Mouse (Mus musculus): ENCODE results near the gene Hilpda. TPM values are rescaled to one million over a fixed set of nuclear protein-coding genes. Genes with fewer than 3 reads are reported as not detected.

The Hilpda gene
- total RNA-seq, 2 experiments from 2014 or later: 6.5 to 7.5 TPM

DNA sequence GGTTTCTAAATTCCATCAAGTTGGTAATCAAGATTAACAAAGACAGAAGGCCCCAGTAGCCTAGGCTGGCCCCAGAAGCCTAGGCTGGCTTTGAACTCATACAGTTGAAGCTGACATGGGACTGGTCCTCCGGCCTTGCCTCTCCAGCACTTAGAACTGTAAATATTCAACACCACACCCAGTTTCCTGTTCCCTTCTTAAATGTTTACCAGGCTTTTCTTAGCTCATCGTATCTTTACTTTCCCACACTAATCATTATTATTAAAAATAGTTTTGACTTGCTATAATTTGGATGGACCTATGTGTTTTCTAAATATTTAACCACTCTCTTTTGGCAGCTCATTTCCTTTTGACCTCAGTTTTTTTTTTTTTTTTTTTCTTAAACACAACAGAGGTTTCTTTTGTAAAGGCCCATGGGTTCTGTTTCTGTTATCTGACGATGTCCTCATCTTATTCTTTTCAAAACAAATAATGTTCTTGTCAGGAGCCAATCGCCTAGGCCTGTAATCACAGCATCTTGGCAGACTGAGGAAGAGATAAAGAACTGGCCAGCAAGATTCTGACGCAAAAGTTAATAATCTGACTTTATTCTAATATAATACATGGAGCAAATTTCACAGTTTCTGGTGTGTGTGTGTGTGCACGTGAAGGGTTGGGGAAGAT is 3.2 kb upstream of the Hilpda start:
- intact Hi-C loops (cut with DNase I): no loop called here

DNA sequence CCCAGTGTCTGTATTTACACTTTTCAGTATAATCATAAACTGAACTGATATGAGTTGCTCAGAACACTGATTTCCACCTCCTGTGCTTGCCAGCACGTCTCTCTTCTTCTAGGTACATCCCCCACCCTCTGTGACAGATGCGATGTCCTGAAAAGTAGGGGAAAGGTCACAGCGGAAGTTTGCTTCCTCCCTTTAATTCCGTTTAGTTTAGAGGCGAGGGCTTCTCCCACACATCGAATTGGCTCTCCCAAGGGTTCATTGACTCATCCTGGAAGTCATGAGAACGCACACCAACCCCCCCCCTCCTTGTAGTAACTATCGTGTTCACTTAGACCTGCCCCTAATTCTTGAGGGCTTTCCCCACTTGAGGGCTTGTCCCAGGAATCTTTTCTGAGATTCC is 1.3 kb upstream of the Hilpda start:
- intact Hi-C loops (cut with DNase I): no loop called here
- no peak for DNase-seq (ENCODE audit: low spot score in 2 of 2)

More for the DNA sequence above, 3.2 kb upstream of the Hilpda start:
- DNase-seq (ENCODE audit: low spot score in 2 of 2): no peak

DNA sequence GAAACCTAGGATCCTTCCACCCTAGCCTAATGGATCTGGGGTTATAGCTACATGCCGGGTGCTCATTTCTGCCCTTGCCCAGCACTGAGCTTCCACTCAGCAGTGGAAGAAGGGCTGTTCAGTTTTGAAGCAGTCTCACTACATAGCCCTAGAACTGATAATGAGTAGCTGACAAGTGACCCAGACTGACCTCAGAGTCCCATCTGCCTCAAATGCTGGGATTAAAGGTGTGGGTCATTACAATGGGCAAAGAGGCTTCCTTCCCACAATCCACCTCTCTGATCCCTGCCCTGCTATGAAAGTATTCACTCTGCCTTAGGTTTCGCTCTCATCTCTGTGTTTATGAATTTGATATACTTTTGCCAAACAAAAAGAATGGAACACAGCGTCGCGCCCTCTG is 4.5 kb downstream of the Hilpda start:
- intact Hi-C loops (cut with DNase I): loop anchor here (5.0 kb wide), 1 partner anchor 34 kb away; no protein-coding TSS in a partner anchor
- DNase-seq (ENCODE audit: low spot score in 2 of 2): no peak

DNA sequence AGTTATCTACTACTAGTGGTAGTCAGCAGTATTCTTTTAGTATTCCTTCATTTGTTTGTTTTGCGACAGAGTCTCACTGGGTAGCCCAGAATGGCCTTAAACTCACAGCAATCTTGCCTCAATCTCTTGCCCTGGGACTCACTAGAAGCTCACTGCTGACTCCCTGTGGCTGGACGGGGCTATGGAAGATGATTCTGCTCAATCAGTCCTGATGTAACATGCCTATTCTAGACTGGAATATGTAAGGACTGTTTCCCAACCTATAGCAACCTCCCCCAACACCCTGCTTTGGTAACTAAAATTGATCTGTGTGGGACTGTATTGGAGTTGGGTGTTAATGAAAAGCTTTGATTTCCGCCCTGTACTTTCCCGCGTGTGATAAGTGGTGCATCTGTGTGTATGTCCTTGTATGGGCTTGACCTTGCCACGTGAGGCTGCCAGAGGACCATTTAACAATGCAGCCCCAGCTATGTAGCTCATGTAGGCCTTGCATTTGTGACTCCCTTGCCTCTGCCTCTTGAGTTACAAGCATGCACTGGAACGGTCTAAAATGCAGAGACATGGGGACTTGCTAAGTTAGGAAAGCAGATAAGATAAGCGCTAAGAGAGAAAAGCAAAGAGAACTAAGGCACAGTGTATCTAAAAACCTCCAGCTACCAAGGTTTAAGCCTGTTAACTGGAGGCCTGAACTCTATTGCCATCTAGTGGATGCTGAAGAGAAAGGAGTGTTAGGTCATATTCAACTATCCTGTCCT is 6.4 kb downstream of the Hilpda start:
- intact Hi-C loops (cut with DNase I): loop anchor here (2.0 to 5.0 kb wide), 3 partner anchors 36 to 112 kb away; no protein-coding TSS in a partner anchor
- peak in 1 of 2 experiments; percentile 17 for DNase-seq (ENCODE audit: low spot score in 2 of 2)

DNA sequence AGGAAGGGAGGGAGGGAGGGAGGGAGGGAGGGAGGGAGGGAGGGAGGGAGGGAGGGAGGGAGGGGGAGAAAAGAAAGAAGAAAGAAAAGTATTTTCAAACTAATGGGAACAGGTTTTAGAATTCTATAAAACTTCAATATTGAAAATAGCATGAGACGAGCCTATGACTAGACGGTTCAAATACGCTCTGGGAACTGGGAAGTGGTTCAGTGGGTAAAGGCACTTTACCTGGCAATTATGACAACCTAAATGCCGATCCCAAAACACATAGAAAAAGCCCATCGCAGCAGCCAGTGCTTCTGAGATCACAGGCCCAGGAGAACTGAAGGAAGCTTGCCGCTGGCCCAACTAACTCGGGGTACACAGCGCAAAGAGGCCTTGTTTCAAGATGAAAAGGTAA is 7.0 kb downstream of the Hilpda start, which contains the start of gene Fam71f2:
Gene Fam71f2, plus strand, starts transcription at position 301 of the 400 bp plus-strand sequence.
- DNase-seq (ENCODE audit: low spot score in 2 of 2): no peak
- intact Hi-C loops (cut with DNase I): loop anchor here (2.0 to 5.0 kb wide), 3 partner anchors 37 to 112 kb away; no protein-coding TSS in a partner anchor

DNA sequence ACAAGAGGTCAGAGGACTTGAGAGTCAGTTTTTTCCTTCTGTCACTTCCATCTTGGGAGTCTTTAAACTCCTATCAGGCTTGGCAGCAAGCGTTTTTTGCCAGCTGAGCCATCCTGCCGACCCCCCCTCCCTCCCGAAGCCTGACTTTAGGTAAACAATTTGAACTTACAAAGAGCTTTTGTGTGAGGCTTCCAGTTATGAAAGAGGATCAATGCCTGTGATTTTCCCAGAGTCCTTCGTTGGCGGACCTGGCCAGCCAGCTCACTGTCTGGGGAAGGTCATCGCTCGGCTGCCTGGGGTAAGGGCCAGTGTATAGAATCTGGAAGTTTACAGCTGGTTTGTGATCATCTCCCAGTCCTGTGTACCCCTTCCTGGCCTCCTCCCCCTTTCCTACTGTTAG is 8.4 kb downstream of the Hilpda start:
- intact Hi-C loops (cut with DNase I): no loop called here
- DNase-seq (ENCODE audit: low spot score in 2 of 2): no peak

DNA sequence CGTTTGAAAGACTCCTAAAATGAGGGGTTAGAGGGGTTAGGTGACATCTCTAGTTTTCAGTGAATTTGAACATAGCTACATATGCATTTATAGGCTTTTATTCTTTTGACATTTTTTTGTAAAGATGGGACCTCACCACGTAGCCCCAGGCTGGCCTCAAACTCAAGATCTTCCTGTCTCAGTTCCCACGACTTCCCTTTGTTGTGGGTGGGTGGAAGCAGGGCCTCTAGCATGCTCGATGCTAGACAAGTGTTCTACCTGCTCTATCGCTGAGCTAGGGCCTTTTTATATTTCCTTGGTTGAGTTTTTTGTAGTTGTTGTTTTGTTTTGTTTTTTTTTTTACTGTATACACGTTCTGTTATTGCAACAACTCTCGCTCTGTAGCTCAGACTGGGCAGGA is 14.6 kb downstream of the Hilpda start:
- no peak for DNase-seq (ENCODE audit: low spot score in 2 of 2)
- intact Hi-C loops (cut with DNase I): no loop called here

DNA sequence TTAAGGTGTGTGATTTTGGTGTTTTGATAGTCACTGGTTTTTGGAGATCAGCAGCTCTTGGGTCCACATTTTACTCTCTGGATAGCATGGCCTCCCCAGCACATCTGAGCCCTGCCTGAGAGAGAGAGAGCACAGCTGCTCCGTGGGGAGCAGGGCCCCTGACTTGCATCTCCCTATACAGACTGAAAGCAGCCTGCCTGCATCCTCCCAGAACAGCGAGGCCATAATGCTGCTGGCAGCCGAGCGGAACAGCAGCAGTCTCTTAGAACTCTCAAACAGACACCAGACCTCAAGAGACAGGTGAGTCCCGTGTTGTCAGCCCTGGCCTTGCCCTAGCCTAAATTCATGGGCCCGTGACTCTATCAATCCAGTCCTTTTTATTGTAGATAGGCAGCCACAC is 15.2 kb downstream of the Hilpda start:
- intact Hi-C loops (cut with DNase I): no loop called here

DNA sequence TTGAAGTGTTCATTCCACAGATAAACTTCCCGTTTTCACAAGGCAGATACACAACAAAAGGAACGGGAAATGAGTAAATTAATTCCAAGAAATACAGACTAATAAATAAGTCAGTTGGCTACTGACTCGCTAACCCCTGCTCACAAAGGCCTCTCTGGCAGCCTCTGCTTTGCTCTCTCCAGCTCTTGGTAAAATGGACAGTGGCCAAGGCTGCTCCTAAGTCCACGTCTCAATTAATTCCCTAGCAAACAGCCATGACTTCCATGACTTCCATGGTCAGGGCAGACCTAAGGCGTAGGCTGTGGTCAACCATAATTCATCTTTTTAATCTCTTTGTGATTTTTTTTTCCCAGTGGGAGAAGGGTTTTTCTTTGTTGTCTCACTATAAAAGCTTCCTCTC is 15.7 kb downstream of the Hilpda start:
- intact Hi-C loops (cut with DNase I): no loop called here

More for the DNA sequence above, 15.2 kb downstream of the Hilpda start:
- no peak for DNase-seq (ENCODE audit: low spot score in 2 of 2)

DNA sequence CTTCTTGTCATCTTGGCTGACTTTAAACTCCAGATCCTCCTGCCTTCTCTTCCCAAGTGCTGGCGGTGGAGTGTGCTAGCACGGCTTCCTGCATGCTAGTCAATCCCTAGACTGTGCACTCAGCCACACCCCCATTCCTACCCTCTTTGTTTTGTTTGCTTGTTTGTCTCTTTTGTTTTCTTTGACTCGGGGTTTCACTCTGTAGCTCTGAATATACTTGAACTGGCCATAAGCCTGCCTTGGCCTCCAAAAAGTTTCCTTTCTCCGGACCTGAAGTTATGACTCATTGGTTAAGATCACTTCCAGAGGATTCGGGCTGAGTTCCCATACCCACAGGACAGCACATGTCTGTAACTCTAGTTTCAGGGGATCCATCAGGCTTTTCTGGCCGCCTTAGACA is 16.4 kb downstream of the Hilpda start:
- intact Hi-C loops (cut with DNase I): no loop called here
- DNase-seq (ENCODE audit: low spot score in 2 of 2): no peak

More for the DNA sequence above, 15.7 kb downstream of the Hilpda start:
- DNase-seq (ENCODE audit: low spot score in 2 of 2): no peak

DNA sequence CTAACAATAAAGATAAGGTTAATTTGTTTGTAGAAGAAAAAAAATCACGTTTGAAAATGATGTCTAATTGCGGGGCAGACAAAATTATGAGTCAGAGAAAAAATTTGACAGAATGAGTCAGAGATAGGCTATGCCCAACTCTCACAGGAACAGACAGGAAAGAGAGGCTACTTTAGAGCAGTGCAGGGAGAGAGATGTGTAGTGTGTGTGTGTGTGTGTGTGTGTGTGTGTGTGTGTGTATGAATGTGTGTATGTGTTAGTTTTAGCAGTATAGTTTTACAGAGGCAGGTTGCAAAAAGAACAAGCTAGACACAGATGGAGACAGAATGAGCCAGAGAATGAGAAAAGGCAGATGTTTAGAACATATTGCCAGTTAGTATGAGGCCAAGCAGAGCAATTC is 26.8 kb downstream of the Hilpda start:
- no peak for DNase-seq (ENCODE audit: low spot score in 2 of 2)
- intact Hi-C loops (cut with DNase I): no loop called here

DNA sequence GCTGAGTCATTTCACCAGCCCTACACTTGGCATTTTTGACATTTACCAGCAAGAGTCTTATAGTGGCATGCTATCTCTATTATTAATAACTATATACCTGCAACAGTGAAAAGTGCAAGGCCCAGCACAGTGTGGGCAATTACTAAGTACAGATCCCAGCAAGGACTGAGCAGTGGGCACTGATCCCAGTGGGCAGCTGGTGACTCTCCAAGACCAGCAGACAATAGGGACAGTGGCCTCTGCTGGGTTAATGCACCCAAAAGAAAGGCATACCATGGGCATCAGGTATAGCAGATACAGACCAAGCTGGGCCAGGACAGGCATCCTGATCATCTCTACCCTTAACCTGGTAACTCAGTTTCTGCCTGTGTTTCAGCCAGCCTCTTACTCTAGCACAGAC is 31.0 kb downstream of the Hilpda start:
- DNase-seq (ENCODE audit: low spot score in 2 of 2): no peak
- intact Hi-C loops (cut with DNase I): no loop called here

DNA sequence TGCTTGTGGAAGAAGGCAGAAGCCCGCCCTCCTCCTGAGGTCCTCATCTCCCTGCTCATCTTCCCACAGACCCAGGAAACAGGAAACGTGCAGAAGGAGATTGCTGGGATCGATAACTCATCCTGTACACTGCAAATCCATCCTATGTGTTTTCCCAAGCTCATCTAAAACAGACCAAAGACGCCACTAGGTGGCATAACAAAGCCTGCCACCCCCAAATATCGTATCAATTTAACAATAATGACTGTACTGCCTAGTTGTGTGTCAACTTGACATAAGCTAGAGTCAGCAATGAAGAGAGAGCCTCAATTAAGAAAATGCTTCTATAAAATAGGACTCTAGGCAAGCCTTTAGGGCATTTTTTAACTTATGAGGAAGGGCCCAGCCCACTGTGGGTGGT is 31.4 kb downstream of the Hilpda start:
- intact Hi-C loops (cut with DNase I): no loop called here
- no peak for DNase-seq (ENCODE audit: low spot score in 2 of 2)

DNA sequence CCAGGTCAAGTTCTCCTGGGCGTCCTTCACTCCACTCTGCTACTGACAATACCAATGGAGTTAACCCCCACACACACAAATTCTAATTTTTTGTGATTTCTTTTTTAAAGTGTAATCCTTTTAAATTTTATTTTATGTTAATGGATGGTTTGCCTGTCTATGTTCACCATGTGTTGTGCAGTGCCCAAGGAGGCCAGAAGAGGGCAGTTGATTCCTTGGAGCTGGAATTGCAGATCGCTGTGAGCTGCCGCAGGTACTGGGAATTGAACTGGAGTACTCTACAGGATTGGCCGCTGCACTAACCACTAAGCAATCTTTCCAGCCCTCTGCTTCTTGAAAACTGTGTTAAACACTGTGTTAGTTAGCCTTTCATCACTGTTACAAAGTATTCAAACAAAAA is 33.2 kb downstream of the Hilpda start:
- no peak for DNase-seq (ENCODE audit: low spot score in 2 of 2)
- intact Hi-C loops (cut with DNase I): no loop called here

DNA sequence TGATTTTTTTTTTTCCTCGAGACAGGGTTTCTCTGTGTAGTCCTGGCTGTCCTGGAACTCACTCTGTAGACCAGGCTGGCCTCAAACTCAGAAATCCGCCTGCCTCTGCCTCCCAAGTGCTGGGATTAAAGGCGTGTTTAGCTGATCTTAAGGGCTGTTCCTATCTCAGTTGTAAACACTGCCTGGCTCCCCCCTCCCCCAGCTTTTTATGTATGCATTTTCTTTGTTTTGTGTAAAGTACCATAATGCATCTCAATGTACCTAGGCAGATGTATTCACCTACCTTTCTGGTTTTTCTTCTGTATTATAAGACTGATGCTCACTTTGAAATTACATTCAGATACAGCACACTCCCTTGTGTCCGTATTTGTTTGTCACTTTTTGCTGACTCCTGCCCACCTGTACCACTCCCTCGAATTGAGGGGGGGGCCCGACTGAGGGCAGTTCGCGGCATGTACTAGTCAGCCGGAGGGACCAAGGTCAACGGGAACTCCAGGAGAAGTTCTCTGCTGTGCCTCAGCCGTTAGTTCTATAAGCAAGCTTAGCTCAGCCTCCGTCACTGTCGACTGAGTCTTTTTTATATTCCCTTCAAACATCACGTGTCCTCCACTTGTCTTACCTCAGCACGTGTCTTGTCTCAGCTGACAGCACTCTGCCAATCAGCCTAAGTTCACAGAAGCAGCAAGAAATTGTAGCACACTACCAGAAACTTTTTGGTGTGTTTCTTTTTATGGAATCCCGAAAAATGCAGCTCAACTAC is 36.7 kb downstream of the Hilpda start:
- intact Hi-C loops (cut with DNase I): no loop called here
- no peak for DNase-seq (ENCODE audit: low spot score in 2 of 2)

DNA sequence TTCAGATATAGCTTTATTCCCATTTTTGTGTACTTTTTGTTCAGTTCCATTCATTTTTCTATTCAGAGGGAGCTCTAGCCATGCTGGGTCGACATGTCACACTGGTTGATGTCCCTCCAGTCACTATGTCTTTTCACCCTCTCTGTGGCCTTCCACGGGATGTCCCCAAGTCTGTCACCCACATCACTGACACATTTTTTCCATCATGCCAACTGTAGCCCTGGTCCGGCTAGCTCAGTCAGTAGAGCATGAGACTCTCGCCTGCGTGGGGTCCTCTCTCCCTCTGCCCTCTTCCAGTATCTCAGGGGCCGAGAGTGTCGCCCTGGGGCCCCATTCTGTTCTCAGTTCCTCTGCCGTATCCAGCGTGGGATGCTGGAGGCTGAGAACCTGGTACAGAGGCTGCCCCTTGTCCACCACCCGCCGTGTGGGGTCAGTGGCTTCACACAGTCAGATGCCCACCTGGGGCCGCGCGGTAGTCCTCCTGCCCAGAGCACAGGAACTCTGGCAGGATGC is 41.5 kb downstream of the Hilpda start:
- DNase-seq (ENCODE audit: low spot score in 2 of 2): no peak
- intact Hi-C loops (cut with DNase I): no loop called here

DNA sequence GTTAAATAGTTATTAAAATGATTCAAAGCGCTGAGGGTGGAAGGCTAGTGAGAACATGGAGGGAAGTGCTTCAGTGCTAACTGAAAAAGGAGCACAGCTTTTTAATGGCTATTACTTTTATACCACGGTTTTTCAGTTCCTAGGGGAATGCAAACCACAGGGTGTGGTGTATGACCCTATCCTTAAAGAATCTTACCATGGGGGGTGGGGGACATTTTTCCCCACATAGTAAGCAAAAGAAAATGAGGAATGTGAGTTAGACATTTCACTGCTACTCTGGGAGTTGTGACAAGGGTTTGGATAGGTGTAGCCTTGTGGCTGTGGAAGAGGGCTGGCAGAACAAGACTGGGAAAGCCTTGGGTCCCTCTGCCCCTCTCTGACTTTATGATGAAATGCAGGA is 45.0 kb downstream of the Hilpda start:
- intact Hi-C loops (cut with DNase I): no loop called here
- DNase-seq (ENCODE audit: low spot score in 2 of 2): no peak

DNA sequence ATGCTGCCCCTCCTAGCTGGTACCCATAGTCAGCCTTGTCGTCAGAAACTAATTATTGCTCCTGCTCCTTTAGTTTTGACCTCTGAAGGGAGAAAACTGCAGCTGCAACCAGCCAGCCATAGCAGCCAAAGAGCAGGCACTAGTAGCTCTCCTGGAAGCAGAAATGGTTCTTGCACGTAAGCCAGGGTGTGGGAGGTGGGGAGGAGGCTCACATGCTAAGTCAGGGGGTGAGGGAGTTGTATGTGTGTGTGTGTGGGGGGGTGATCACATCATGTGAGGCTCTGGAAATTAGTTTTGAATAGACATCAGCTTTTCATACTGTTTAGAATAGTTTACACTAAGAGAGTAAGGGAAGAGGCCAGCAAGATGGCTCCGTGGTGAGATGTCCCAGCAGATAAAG is 45.7 kb downstream of the Hilpda start:
- intact Hi-C loops (cut with DNase I): no loop called here
- DNase-seq (ENCODE audit: low spot score in 2 of 2): no peak

DNA sequence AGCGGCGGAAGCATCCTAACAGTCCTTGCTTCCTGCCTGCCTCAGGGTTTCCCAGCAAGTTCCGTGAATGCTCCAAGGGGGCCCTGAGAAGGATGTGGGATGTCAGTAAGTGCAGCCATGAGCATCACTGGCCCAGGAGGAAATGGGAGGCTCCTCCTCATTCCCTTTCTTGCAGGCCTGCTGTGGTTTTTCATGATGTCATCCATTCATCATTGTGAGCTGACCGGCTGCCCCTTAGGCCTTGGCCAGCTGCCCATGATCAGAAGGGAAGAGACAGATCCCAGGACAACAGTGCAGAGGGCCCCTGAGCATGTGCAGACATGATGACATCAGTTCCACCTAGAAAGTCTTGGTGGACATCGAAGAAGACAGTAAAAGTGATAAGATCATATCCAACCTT is 46.6 kb downstream of the Hilpda start, which contains the start of gene Fam71f1:
Gene Fam71f1, plus strand, starts transcription at position 262 of the 400 bp plus-strand sequence.
- intact Hi-C loops (cut with DNase I): no loop called here
- DNase-seq (ENCODE audit: low spot score in 2 of 2): no peak

DNA sequence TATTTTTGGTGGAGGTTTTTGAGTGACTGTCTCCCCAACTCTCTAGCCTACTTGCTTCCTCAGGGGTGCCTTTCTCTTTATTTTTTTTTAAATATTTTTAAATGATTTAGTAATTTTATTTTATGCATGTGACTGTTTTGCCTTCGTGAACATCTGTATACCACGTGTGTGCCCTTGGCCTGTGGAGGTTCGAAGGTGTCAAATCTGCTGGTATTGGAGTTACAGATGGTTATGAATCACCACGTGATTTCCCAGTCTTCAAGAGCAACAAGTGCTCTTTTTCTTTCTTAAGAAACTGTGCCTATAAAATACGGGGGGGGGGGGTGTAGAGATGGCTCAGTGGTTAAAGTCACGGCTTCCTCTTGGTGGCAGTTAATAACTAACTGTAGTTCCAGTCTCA is 49.3 kb downstream of the Hilpda start:
- intact Hi-C loops (cut with DNase I): no loop called here
- no peak for DNase-seq (ENCODE audit: low spot score in 2 of 2)

Measured in left cerebral cortex, postnatal 36 days (tissue).